ENCODE assay signal across 15 mouse cellular contexts in the genomic region with DNA sequence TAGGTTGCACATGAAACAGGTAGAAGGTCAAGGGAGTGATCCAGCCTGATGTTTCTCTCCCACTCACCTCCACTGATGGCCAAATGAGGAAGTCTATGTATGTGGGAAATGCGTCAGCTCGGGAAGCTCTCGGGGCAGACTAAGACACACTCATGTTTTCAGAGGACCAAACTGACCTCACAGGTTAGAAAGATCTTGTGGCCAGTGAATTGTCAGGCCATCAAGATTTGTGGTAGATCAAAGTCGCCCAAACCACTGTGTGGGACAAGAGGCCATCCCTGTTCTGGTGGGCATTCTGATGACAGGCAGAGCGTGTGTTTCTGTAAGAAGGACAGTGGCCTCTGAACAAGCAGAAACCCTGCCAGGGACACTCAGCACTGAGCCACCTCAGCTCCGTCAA.
"Had no signal": no experiment of that assay in that cellular context is flagged by ENCODE, and none has a peak within 500 bp of the region (broad histone marks: within the 10 kb centered on the region; RNA-seq: fewer than 3 reads in every experiment).

No protein-coding gene starts in this region.

- H3K27me3 ChIP-seq: neural tube, embryonic 15.5 days; stomach, embryonic 15.5 days had no signal

- H3K27ac ChIP-seq: neural tube, embryonic 15.5 days; stomach, embryonic 15.5 days; stomach, postnatal 0 days had no signal

- H3K9me3 ChIP-seq: neural tube, embryonic 15.5 days; stomach, embryonic 15.5 days had no signal

- H3K4me3 ChIP-seq: neural tube, embryonic 15.5 days; stomach, embryonic 15.5 days had no signal

- DNase-seq: retina, postnatal 1 day; right cerebral cortex, adult 18-20 months; right cerebral cortex, postnatal 14 days; right cerebral cortex, postnatal 25 days; right cerebral cortex, postnatal 4 days; spleen, adult 18-20 months; thymus, adult 18-20 months; thymus, adult 2 months; thymus, postnatal 14 days; thymus, postnatal 25 days; thymus, postnatal 36 days; thymus, postnatal 4 days had no signal

- H3K9ac ChIP-seq: neural tube, embryonic 15.5 days; stomach, embryonic 15.5 days had no signal

- H3K4me1 ChIP-seq: stomach, embryonic 15.5 days had no signal

- H3K36me3 ChIP-seq: neural tube, embryonic 15.5 days; stomach, embryonic 15.5 days had no signal

- H3K4me2 ChIP-seq: neural tube, embryonic 15.5 days; stomach, embryonic 15.5 days had no signal
